Mouse (Mus musculus): ENCODE results near the gene Rimkla. TPM values are rescaled to one million over a fixed set of nuclear protein-coding genes. Genes with fewer than 3 reads are reported as not detected.
"Not testable (repeated sequence)": the region's sequence is repeated elsewhere in the genome, so short reads cannot be mapped to it uniquely, and the experiment has no call there.

Rimkla gene
- 0.05 TPM in 1 of 2 replicates, not detected in the other for polyA plus RNA-seq (2015; fragmentation: Nextera tagmentation; extraction: Ambion mirVana)

DNA sequence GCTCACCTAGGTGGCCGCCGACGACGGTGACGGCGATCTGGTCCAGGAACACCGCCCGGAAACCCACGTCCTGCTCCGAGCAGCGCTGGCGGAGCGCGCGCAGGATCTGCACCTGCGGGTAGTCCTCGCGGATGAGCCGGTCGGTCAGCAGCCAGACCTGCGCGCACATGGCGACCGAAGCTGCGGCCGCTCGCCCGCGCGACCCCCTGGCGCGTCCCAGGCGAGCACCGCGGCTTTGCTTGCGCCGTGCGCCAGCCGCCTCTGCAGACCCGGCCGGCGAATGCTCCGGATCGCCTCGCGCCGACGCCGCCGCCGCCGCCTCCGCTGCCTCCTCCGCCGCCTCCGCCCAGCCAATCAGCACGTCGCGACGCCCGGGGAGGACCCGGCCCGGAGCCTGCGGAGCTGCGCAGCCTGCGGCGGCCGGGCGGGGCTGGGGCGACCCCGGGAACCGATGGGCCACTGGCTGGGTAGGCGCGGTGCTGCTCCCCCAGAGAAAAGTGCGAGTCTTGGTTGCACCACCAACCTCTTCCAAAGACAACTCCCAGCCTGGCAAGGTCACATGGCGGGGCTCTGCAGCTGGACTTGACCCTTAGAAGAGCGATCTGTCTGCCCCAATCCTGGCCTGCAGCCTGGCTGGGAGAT, at the start of gene Rimkla:
Rimkla (minus strand) TSS at position 338 of the 642 bp plus-strand sequence.
- Histone ChIP-seq H3K9ac (ENCODE audit: low read depth, low read length) (no peak within 1 kb of the TSS), H3K27me3 (ENCODE audit: control insufficient read depth, insufficient read depth, low read depth, low read length) (peaks cover 25% of the 10 kb centered on the region)
- WGBS (ENCODE audit: insufficient replicate concordance): under 1% methylated on average over 73 of the region's 77 CpGs

GRCm38 (mm10) chr4:119540533-119540890, 48.1 kb upstream of the Rimkla start:
- ATAC-seq (ENCODE audit: low read depth): no peak
- H3K27ac ChIP-seq (ENCODE audit: low read length): peak overlapping the region; percentile 91; the same call in 1 of the 2 replicates

More for the DNA sequence above, at the start of gene Rimkla:
- Histone ChIP-seq H3K9me3 (replicated peaks; ENCODE audit: control insufficient read depth, low read length) (no peaks in the 10 kb centered on the region), H3K4me3 (ENCODE audit: low read depth, low read length) (peak within 1 kb of the TSS; percentile 48), H3K36me3 (ENCODE audit: control insufficient read depth, insufficient read depth) (no peaks in the 10 kb centered on the region), H3K4me1 (ENCODE audit: control insufficient read depth, low read depth, low read length) (no peaks in the 10 kb centered on the region), H3K4me2 (ENCODE audit: low read depth, low read length) (peak within 1 kb of the TSS; percentile 60), H3K27ac (ENCODE audit: low read length) (no peak within 1 kb of the TSS)
- peak; percentile 35; the same call in 1 of the 2 replicates for ATAC-seq (ENCODE audit: low read depth)

DNA sequence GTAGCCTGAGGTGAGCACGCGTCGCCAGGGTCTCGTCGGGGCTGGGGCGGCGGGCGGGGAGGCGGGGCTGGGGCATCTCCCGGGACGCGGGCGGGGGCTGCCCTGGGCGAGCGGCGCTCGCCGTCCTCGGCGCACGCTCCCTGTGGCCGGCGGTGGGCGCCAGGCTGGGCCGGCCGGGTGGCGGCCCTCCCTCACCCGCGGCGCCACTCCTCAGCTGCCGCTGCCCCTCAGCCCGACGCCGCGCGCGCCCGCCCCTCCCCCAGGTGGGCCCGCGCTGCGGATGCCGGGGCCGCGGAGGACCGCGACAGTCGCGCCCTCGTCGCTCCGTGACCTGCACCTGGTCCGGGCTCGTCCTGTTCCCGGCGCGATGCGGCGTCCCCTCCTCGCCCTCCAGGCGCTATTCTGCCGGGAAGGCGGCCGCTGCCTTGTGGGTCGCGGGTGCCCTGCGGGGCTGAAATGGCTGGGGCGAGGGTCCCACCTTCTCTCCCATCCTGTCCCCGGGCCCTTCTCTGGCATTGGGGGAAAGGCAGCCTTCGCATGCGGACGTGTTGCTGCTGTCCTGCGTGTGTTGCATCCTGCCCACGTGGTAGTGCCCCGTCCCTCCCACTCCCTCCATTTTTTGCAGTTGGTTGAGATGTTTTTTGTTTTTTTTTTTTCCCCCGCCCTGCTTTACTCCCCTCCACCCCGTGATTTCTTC, 47.6 kb upstream of the Rimkla start:
- ATAC-seq (ENCODE audit: low read depth): peak; percentile 61
- peaks cover 18% of the 10 kb centered on the region for H3K4me1 ChIP-seq (ENCODE audit: control insufficient read depth, low read depth, low read length)
- peak overlapping the region; percentile 90 for H3K4me2 ChIP-seq (ENCODE audit: low read depth, low read length)
- peak overlapping the region; percentile 91 for H3K27ac ChIP-seq (ENCODE audit: low read length)
- peak overlapping the region; percentile 92 for H3K4me3 ChIP-seq (ENCODE audit: low read depth, low read length)
- no peaks in the 10 kb centered on the region for H3K27me3 ChIP-seq (ENCODE audit: control insufficient read depth, insufficient read depth, low read depth, low read length)
- H3K9ac ChIP-seq (ENCODE audit: low read depth, low read length): peak overlapping the region; percentile 93
- no peaks in the 10 kb centered on the region for H3K36me3 ChIP-seq (ENCODE audit: control insufficient read depth, insufficient read depth)
- under 1% methylated on average over 71 of the region's 76 CpGs for WGBS (ENCODE audit: insufficient replicate concordance)
- H3K9me3 ChIP-seq (replicated peaks; ENCODE audit: control insufficient read depth, low read length): no peaks in the 10 kb centered on the region

More at GRCm38 (mm10) chr4:119540533-119540890, 48.1 kb upstream of the Rimkla start:
- Histone ChIP-seq H3K9me3 (replicated peaks; ENCODE audit: control insufficient read depth, low read length) (no peaks in the 10 kb centered on the region), H3K4me1 (ENCODE audit: control insufficient read depth, low read depth, low read length) (peaks cover 18% of the 10 kb centered on the region), H3K4me3 (ENCODE audit: low read depth, low read length) (peak overlapping the region; percentile 92), H3K36me3 (ENCODE audit: control insufficient read depth, insufficient read depth) (no peaks in the 10 kb centered on the region), H3K4me2 (ENCODE audit: low read depth, low read length) (peak overlapping the region; percentile 90), H3K27me3 (ENCODE audit: control insufficient read depth, insufficient read depth, low read depth, low read length) (no peaks in the 10 kb centered on the region), H3K9ac (ENCODE audit: low read depth, low read length) (peak overlapping the region; percentile 93)
- 12% methylated on average over 10 of the region's 10 CpGs for WGBS (ENCODE audit: insufficient replicate concordance)

DNA sequence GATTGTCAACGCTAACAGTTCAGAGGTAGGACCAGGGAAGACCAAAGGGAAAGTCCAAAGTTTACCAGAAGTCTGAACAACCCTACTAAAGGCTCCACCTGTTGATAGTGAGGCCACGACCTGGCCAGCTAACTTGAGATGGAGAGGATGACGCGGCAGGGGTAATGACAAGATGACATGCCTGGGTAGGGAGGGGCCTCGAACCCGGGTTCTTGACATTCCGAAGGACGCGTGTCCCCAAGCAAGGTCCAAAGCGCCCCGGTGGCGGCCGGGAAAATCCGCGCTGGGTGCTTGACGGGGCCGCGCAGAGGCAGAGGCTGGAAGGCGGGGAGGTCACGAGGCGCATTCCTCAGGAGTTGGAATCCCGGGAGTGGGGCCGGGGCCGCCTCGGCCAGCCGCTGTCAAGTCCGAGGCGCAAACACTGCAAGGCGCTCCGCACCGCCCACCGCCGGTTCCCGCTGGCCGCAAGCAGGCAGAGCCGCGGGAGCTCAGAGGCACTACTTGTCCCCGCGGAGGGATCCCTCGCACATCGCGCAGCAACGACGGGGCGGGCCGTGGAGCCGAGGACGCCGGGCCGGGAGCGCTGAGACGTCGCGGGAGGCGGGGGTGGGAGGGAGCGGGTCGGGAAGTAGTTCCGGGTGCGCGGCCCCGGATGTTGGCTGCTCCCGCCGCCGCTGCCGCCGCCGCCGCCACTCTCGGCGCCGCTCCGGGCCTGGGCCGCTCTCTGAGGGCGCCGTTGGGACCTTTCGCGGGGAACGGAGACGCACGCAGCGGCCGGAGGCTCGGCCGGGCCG, 46.8 kb upstream of the Rimkla start, which contains the start of gene Frg2f1:
Frg2f1 (minus strand) TSS at position 499 of the 794 bp plus-strand sequence.
- Histone ChIP-seq H3K9me3 (replicated peaks; ENCODE audit: control insufficient read depth, low read length) (no peaks in the 10 kb centered on the region), H3K36me3 (ENCODE audit: control insufficient read depth, insufficient read depth) (no peaks in the 10 kb centered on the region), H3K4me1 (ENCODE audit: control insufficient read depth, low read depth, low read length) (peaks cover 18% of the 10 kb centered on the region), H3K27me3 (ENCODE audit: control insufficient read depth, insufficient read depth, low read depth, low read length) (no peaks in the 10 kb centered on the region), H3K9ac (ENCODE audit: low read depth, low read length) (peak within 1 kb of the TSS; percentile 93), H3K27ac (ENCODE audit: low read length) (peak within 1 kb of the TSS; percentile 91), H3K4me3 (ENCODE audit: low read depth, low read length) (peak within 1 kb of the TSS; percentile 92), H3K4me2 (ENCODE audit: low read depth, low read length) (peak within 1 kb of the TSS; percentile 90)
- WGBS (ENCODE audit: insufficient replicate concordance): under 1% methylated on average over 58 of the region's 85 CpGs
- ATAC-seq (ENCODE audit: low read depth): peak; percentile 95

- Histone ChIP-seq H3K27me3 (ENCODE audit: control insufficient read depth, insufficient read depth, low read depth, low read length) (no peaks in the 10 kb centered on the region), H3K9ac (ENCODE audit: low read depth, low read length) (no peak overlapping the region), H3K27ac (ENCODE audit: low read length) (no peak overlapping the region), H3K4me3 (ENCODE audit: low read depth, low read length) (no peak overlapping the region), H3K36me3 (ENCODE audit: control insufficient read depth, insufficient read depth) (no peaks in the 10 kb centered on the region), H3K4me2 (ENCODE audit: low read depth, low read length) (no peak overlapping the region), H3K4me1 (ENCODE audit: control insufficient read depth, low read depth, low read length) (peaks cover 18% of the 10 kb centered on the region), H3K9me3 (replicated peaks; ENCODE audit: control insufficient read depth, low read length) (no peaks in the 10 kb centered on the region)
- no peak for ATAC-seq (ENCODE audit: low read depth)
- 69% methylated on average over 4 of the region's 4 CpGs for WGBS (ENCODE audit: insufficient replicate concordance)
Measured at GRCm38 (mm10) chr4:119537436-119537835, 45.0 kb upstream of the Rimkla start.

GRCm38 (mm10) chr4:119536615-119537014, 44.2 kb upstream of the Rimkla start, which contains the start of gene Foxj3:
Gene Foxj3 (plus strand): TSS chr4:119537004.
- H3K36me3 ChIP-seq (ENCODE audit: control insufficient read depth, insufficient read depth); H3K27ac ChIP-seq (ENCODE audit: low read length); H3K4me3 ChIP-seq (ENCODE audit: low read depth, low read length); H3K9ac ChIP-seq (ENCODE audit: low read depth, low read length); H3K4me2 ChIP-seq (ENCODE audit: low read depth, low read length); H3K9me3 ChIP-seq (replicated peaks; ENCODE audit: control insufficient read depth, low read length); ATAC-seq (ENCODE audit: low read depth); H3K27me3 ChIP-seq (ENCODE audit: control insufficient read depth, insufficient read depth, low read depth, low read length): not testable (repeated sequence)
- peaks cover 18% of the 10 kb centered on the region for H3K4me1 ChIP-seq (ENCODE audit: control insufficient read depth, low read depth, low read length)
- WGBS (ENCODE audit: insufficient replicate concordance): 51% methylated on average over 4 of the region's 4 CpGs

- no peak overlapping the region for H3K27ac ChIP-seq (ENCODE audit: low read length)
- H3K9ac ChIP-seq (ENCODE audit: low read depth, low read length): no peak overlapping the region
- H3K4me3 ChIP-seq (ENCODE audit: low read depth, low read length): no peak overlapping the region
- WGBS (ENCODE audit: insufficient replicate concordance): 62% methylated on average over 4 of the region's 4 CpGs
- H3K36me3 ChIP-seq (ENCODE audit: control insufficient read depth, insufficient read depth): no peaks in the 10 kb centered on the region
- H3K4me1 ChIP-seq (ENCODE audit: control insufficient read depth, low read depth, low read length): peaks cover 7% of the 10 kb centered on the region
- H3K9me3 ChIP-seq (replicated peaks; ENCODE audit: control insufficient read depth, low read length): no peaks in the 10 kb centered on the region
- no peak overlapping the region for H3K4me2 ChIP-seq (ENCODE audit: low read depth, low read length)
- ATAC-seq (ENCODE audit: low read depth): no peak
- no peaks in the 10 kb centered on the region for H3K27me3 ChIP-seq (ENCODE audit: control insufficient read depth, insufficient read depth, low read depth, low read length)
Measured at GRCm38 (mm10) chr4:119535103-119535502, 42.7 kb upstream of the Rimkla start.

- no peaks in the 10 kb centered on the region for H3K27me3 ChIP-seq (ENCODE audit: control insufficient read depth, insufficient read depth, low read depth, low read length)
- no peak overlapping the region for H3K9ac ChIP-seq (ENCODE audit: low read depth, low read length)
- H3K36me3 ChIP-seq (ENCODE audit: control insufficient read depth, insufficient read depth): no peaks in the 10 kb centered on the region
- H3K9me3 ChIP-seq (replicated peaks; ENCODE audit: control insufficient read depth, low read length): no peaks in the 10 kb centered on the region
- no peak for ATAC-seq (ENCODE audit: low read depth)
- H3K4me3 ChIP-seq (ENCODE audit: low read depth, low read length): no peak overlapping the region
- WGBS (ENCODE audit: insufficient replicate concordance): 52% methylated on average over 2 of the region's 2 CpGs
- H3K27ac ChIP-seq (ENCODE audit: low read length): no peak overlapping the region
- no peak overlapping the region for H3K4me2 ChIP-seq (ENCODE audit: low read depth, low read length)
- H3K4me1 ChIP-seq (ENCODE audit: control insufficient read depth, low read depth, low read length): no peaks in the 10 kb centered on the region
Measured at GRCm38 (mm10) chr4:119531813-119532212, 39.4 kb upstream of the Rimkla start.
